Mouse (Mus musculus): ENCODE data around the gene Galk1. TPM values are rescaled to one million over a fixed set of nuclear protein-coding genes. Genes with fewer than 3 reads are reported as not detected.
A peak's percentile ranks its signal among the peaks of the same experiment; 100 is the strongest.

The Galk1 gene
- polyA plus RNA-seq, 1 experiment: 58.6 TPM

DNA sequence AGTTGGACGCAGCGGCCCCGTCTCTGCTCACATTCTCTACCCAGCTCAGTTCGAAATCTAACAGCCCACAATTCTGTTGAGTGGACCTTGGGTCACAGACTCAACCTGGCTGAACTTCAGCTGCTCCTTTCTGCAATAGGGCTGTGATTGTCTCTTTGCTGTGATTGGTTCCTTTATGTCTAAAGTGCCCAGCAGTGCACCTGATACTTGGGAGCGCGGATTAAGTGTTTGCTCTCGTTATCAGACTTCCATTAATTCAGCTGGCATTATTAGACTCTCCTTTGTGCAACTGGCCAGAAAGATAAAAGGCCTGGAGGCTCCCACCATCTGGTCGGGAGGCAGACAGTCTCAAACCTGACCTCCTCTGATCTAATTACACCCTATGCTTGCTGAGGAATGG, 2.3 kb upstream of the Galk1 start:
- Histone ChIP-seq H3K4me1 (ENCODE audit: control insufficient read depth, insufficient read depth, low read length) (no peaks in the 10 kb centered on the region), H3K4me3 (ENCODE audit: insufficient read depth, low read length) (no peak overlapping the region), H3K27ac (ENCODE audit: insufficient read depth, low read length) (no peak overlapping the region)
- no peak for TF ChIP-seq POLR2A (IDR thresholded peaks at IDR 0.05; ENCODE audit: low read depth, low read length)
- TF ChIP-seq CTCF (IDR thresholded peaks at IDR 0.05; ENCODE audit: borderline replicate concordance, insufficient read depth, low read length): no peak

DNA sequence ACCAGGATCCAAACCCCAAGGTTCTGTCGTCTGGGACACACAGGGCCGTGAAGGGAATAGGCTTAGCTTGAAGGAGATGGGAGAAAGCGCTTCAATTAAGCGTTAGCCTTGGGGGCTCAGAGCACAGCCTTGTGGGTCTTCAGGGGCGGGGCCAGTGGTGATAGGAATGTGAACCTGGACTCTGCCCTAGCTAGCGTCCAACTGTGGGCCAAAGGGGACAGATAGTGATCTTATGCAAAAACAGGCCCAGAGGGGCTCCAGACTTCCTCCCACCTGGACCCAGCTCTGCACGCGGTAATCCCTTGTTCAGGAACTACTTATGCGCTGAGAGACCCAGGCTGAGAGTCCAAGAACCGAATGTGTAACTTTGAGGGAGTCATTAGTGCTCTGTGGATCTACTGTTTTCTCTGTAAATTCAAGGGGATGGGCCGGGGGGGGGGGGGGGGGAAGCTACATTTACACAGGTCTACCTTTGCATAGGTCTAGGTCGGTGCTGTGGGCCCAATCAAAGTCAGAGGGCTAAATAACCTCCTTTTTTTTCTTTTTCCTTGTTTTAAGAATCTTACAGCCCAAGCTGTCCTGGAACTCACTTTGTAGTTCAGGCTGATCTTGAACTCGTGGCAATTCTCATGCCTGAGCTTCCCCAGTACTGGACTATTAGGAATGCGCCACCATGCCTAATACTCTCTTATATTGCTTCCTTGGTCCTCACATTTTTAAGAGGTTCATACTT, 824 bp downstream of the Galk1 start:
- Histone ChIP-seq H3K27ac (ENCODE audit: insufficient read depth, low read length) (no peak overlapping the region), H3K4me1 (ENCODE audit: control insufficient read depth, insufficient read depth, low read length) (no peaks in the 10 kb centered on the region), H3K4me3 (ENCODE audit: insufficient read depth, low read length) (peak overlapping the region; percentile 67)
- TF ChIP-seq CTCF (IDR thresholded peaks at IDR 0.05; ENCODE audit: borderline replicate concordance, insufficient read depth, low read length): no peak
- no peak for TF ChIP-seq POLR2A (IDR thresholded peaks at IDR 0.05; ENCODE audit: low read depth, low read length)

DNA sequence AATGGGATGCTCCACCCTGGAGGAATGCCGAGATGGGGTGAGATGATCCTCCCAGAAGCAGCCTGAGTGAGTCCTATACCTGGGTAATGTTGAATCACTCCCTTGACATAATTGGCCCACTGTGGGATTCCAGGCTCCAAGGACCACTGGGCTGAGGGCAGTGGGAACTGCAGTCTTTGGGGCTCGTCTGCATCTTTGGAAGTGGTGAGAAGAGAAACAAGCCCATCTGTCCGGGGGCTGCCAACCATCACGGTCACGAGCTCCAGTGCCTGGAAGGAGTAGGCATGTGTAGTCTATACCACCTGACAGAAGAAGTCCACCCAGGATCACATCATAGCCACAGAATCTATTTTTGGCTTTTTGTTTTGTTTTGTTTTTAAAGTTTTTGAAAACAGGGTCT, 1.6 kb downstream of the Galk1 start:
- no peaks in the 10 kb centered on the region for H3K4me1 ChIP-seq (ENCODE audit: control insufficient read depth, insufficient read depth, low read length)
- H3K4me3 ChIP-seq (ENCODE audit: insufficient read depth, low read length): no peak overlapping the region
- no peak for TF ChIP-seq POLR2A (IDR thresholded peaks at IDR 0.05; ENCODE audit: low read depth, low read length)
- no peak for TF ChIP-seq CTCF (IDR thresholded peaks at IDR 0.05; ENCODE audit: borderline replicate concordance, insufficient read depth, low read length)
- H3K27ac ChIP-seq (ENCODE audit: insufficient read depth, low read length): no peak overlapping the region

DNA sequence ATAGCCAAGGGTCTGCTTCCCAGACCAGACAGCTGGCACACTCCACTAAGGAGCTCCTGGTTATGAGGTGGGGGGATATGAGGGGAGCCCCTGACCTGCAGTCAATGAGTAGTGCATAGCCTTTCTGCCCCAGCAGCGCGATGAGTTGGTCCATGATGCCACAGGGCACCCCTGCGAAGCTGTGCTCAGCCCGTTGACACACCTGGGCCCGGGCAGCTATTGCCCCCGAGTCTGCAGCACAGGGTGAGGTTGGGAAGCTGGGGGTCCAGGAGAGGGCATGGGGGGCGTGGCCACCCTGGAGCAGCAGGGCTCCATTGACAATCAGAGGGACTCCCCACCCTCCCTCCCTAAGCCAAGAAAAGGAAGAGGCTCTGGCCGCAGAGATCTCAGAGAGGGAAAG, 2.4 kb downstream of the Galk1 start:
- H3K4me3 ChIP-seq (ENCODE audit: insufficient read depth, low read length): no peak overlapping the region
- TF ChIP-seq POLR2A (IDR thresholded peaks at IDR 0.05; ENCODE audit: low read depth, low read length) (no peak), CTCF (IDR thresholded peaks at IDR 0.05; ENCODE audit: borderline replicate concordance, insufficient read depth, low read length) (no peak)
- peaks cover 3% of the 10 kb centered on the region; the same call in 1 of the 2 replicates for H3K4me1 ChIP-seq (ENCODE audit: control insufficient read depth, insufficient read depth, low read length)
- H3K27ac ChIP-seq (ENCODE audit: insufficient read depth, low read length): no peak overlapping the region

DNA sequence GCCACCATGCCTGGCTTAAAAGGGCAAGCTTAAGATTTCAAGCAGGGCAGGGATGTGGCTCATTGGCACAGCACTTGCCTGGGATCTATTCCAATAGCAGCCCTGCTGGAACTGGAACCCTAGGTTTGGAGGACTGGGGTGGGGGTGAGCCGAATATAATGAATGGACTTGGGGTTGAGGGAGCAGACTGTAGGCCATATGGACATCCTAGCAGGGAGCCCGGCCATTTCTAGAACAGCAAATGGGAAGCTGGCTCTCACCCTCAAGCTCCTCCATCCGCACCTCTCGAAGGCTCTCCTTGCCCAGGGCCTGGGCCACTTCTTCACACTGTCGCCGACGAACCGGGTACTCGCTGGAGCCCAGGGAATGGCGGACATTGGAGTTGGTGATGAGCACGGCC, 2.9 kb downstream of the Galk1 start:
- Histone ChIP-seq H3K27ac (ENCODE audit: insufficient read depth, low read length) (no peak overlapping the region), H3K4me1 (ENCODE audit: control insufficient read depth, insufficient read depth, low read length) (peaks cover 3% of the 10 kb centered on the region; the same call in 1 of the 2 replicates), H3K4me3 (ENCODE audit: insufficient read depth, low read length) (no peak overlapping the region)
- no peak for TF ChIP-seq CTCF (IDR thresholded peaks at IDR 0.05; ENCODE audit: borderline replicate concordance, insufficient read depth, low read length)

DNA sequence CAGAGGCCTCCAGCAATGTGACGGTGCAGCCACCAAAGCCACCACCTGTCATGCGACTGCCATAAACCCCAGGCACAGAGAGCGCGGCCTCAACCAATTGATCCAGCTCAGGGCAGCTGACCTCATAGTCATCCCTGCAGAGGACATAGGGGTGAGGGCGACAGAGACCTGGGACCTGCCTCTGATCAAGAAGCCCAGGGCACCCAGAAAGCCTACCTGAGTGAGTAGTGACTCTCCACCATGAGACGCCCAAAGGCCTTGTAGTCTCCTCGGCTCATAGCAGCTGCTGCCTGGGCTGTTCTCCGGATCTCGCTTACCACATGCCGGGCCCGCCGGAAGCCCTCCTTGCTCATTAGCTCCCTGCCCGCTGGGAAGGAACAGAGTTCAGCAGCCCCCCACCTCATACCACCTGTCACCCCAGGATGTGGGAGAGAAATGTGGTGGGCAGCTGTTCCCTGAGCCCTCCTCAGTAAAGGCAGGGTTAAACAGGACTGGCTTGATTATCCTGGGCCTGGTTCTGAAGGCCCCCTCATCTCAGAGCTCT, 3.6 kb downstream of the Galk1 start:
- peaks cover 3% of the 10 kb centered on the region; the same call in 1 of the 2 replicates for H3K4me1 ChIP-seq (ENCODE audit: control insufficient read depth, insufficient read depth, low read length)

DNA sequence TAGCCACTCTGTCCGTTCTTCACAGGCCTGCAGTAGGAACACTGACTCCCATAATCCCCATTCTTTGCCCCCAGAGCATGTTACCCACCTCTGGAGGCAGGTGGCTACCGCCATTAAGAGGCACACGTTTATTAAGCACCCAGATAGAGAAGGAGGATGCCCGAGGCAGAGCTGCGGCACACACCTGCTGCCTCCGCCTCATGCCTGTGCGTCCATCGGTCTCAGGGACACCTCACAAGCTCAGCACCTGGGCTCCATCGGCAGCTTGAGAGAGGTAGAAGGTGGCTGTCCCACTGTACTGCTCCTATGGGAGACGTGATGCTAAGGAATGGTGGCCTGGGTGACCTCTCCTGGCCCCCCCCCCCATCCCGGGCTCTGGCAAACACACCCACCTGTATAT, 4.1 kb downstream of the Galk1 start:
- Histone ChIP-seq H3K27ac (ENCODE audit: insufficient read depth, low read length) (no peak overlapping the region), H3K4me3 (ENCODE audit: insufficient read depth, low read length) (no peak overlapping the region), H3K4me1 (ENCODE audit: control insufficient read depth, insufficient read depth, low read length) (peaks cover 3% of the 10 kb centered on the region; the same call in 1 of the 2 replicates)
- TF ChIP-seq CTCF (IDR thresholded peaks at IDR 0.05; ENCODE audit: borderline replicate concordance, insufficient read depth, low read length): no peak
- TF ChIP-seq POLR2A (IDR thresholded peaks at IDR 0.05; ENCODE audit: low read depth, low read length): no peak

More for the DNA sequence above, 3.6 kb downstream of the Galk1 start:
- no peak overlapping the region for H3K4me3 ChIP-seq (ENCODE audit: insufficient read depth, low read length)
- TF ChIP-seq POLR2A (IDR thresholded peaks at IDR 0.05; ENCODE audit: low read depth, low read length) (no peak), CTCF (IDR thresholded peaks at IDR 0.05; ENCODE audit: borderline replicate concordance, insufficient read depth, low read length) (no peak)
- no peak overlapping the region for H3K27ac ChIP-seq (ENCODE audit: insufficient read depth, low read length)

DNA sequence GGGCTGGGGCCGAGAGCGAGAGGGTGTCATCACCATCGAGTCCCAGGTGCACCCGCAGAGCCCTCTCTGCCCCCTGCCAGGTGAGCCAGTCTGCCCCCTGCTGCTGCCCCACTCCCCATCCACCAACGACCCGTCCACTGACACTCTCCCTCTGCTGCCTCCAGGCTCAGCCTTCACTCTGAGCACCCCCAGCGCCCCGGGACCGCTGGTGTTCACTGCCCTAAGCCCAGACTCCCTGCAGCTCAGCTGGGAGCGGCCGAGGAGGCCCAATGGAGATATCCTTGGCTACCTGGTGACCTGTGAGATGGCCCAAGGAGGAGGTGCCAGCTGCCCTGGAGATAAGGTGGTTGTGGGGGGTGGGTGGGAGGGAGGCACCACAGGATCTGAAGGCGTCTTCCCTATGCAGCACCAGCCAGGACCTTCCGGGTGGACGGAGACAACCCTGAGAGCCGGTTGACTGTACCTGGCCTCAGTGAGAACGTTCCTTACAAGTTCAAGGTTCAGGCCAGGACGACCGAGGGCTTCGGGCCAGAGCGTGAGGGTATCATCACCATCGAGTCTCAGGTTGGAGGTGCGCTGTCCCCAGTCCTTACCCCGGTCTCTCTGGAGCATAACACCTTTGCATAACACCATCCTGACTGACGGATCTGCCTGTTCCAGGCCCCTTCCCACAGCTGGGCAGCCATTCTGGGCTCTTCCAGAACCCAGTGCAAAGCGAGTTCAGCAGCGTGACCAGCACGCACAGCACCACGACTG, 5.2 kb downstream of the Galk1 start:
- Histone ChIP-seq H3K27ac (ENCODE audit: insufficient read depth, low read length) (no peak overlapping the region), H3K4me1 (ENCODE audit: control insufficient read depth, insufficient read depth, low read length) (peaks cover 3% of the 10 kb centered on the region; the same call in 1 of the 2 replicates), H3K4me3 (ENCODE audit: insufficient read depth, low read length) (no peak overlapping the region)
- TF ChIP-seq POLR2A (IDR thresholded peaks at IDR 0.05; ENCODE audit: low read depth, low read length): no peak
- TF ChIP-seq CTCF (IDR thresholded peaks at IDR 0.05; ENCODE audit: borderline replicate concordance, insufficient read depth, low read length): no peak

DNA sequence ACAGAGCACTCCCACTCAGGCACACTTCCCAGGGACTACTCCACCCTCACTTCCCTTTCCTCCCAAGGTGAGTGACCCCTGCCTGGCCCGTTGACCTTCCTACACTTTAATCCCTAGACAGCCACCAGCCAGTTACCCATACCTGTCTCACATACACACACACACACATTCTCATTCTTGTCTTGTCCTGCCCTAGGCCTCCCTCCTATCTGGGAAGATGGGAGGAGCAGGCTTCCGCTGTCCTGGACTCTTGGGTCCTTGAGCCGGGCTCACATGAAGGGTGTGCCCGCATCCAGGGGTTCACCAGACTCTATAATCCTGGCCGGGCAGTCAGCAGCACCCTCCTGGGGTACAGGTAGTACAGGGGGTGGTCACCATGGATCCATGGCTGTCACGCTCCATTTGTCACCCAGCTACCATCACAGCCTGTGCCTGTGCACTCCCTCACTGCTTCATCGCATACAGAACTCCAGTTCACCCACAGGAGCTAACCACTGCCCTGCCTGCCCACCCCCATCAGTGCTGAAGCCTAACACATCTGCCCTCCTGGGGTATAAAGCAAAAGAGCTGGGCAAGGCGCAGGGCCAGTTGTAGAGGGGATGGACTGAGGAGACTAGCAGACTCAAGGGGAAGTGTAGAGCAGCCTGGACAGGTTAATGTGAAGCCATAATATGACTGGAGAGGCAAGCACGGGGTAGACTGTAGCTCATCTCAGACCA, 6.7 kb downstream of the Galk1 start:
- TF ChIP-seq CTCF (IDR thresholded peaks at IDR 0.05; ENCODE audit: borderline replicate concordance, insufficient read depth, low read length) (no peak), POLR2A (IDR thresholded peaks at IDR 0.05; ENCODE audit: low read depth, low read length) (no peak; the same call in 1 of the 2 replicates)
- Histone ChIP-seq H3K4me3 (ENCODE audit: insufficient read depth, low read length) (no peak overlapping the region), H3K27ac (ENCODE audit: insufficient read depth, low read length) (no peak overlapping the region), H3K4me1 (ENCODE audit: control insufficient read depth, insufficient read depth, low read length) (peaks cover 3% of the 10 kb centered on the region; the same call in 1 of the 2 replicates)
